Mouse (Mus musculus): Measurements from ENCODE around the gene AI464131. TPM values are rescaled to one million over a fixed set of nuclear protein-coding genes. Genes with fewer than 3 reads are reported as not detected.
A peak's percentile ranks its signal among the peaks of the same experiment; 100 is the strongest.
"Not testable (repeated sequence)": the region's sequence is repeated elsewhere in the genome, so short reads cannot be mapped to it uniquely, and the experiment has no call there.

AI464131 gene
- polyA plus RNA-seq, 3 experiments from 2014 or later: not detected

- ATAC-seq: no peak
Observed at GRCm38 (mm10) chr4:41469199-41469598, 33.7 kb downstream of the AI464131 start.

DNA sequence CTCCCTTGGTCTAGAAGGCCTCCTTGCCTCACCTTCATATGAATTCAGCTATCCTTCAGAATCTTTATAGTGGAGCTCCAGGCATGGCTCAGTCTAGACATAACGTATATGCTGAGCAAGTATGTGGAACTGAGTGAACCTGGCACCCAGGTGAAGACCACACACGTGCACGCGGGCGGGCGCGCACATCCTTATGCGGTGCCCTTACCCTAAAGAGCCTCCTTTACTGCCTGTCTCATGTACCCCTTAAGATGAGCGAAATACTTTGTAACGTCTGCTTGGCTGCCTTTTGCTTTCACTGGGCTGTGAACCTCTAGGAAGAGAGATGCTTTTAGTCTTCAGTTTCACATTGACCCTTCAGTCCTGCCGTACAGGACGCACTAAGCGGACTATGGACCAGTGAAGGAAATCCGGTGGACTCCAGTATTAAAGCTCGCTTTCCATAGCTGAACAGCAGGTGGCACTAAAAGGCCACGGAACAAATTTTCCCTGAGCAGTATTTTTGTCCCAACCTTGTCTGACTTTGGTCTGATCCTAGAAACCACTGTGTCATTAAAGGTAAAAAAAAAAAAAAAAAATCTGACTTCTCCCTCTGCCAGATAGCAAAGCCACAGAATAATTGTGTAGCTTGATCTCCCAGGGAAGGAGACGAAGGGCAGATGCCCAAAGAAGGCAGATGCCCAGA, 34.3 kb downstream of the AI464131 start:
- ATAC-seq: no peak

- ATAC-seq: no peak
Observed at GRCm38 (mm10) chr4:41465287-41465665, 37.6 kb downstream of the AI464131 start.

DNA sequence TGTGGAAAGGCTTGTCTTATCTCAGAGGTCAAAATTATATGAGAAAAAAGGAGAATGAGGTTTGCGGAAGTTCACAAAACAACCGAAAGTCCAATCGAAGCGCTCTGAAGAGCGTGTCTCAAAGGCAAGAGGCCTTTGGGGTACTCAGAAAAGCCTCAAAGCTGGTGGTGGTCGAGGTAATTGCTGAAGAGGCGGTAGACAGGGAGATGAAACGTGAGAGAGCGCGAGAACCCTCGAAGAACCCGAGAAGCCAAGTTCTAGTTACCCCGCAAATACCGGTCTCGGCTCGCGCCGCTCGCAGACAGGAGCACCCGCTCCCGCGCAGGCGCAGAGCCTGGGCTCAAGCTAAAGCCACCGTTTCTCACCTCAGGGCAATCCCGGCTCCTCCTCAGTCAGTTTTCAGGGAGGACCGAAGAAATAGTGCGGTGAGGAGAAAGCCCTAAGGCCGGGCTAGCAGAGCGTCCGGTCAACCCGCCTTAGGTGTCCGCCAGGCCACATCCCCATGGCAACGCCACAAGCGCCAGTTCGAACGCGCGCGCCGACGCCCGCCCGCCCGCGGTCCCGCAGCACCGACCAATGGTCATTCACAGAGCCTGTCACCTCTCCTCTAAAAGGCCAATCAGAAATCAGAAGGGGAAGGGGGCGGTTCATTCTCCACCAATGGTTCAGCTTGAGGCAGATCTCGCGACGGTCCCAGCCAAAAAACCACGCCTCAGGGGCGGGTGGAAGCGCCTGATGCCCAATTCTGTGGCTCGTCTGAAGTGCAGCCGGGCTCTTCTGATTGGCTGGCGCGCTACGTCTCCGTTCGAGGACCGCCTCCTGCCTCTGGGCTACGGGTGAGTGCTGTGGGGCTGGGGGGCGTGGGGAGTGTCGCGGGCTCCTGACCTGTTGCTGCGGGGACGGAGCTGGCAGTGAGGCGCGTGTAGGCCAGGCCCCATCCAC, 38.3 kb downstream of the AI464131 start, which contains the start of the genes Kif24 and Nudt2:
Gene Kif24 (minus strand): TSS at position 543 of the 942 bp plus-strand sequence.
Gene Nudt2 (plus strand): TSS at position 807 of the 942 bp plus-strand sequence.
- ATAC-seq: peak; percentile 98

DNA sequence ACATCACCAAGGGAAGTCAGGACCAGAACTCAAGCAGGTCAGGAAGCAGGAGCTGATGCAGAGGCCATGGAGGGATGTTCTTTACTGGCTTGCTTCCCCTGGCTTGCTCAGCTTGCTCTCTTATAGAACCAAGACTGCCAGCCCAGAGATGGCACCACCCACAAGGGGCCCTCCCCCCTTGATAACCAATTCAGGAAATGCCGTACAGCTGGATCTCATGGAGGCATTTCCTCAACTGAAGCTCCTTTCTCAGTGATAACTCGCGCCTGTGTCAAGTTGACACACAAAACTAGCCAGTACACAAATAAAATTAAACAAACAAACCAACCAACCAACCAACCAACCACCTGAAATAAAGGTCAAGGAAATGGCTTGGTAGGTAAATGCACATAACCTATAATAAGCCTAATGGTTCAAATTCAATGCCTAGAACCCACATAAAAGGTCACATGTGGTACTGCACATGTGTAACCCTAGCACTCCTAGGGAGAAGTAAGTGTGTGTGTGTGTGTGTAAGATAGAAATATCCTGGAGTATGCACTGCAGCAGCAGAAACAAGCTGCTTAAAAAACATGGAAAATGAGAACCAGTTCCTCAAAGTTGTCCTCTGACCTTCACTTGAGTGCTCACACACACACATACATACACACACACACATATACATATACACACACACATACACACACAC, 39.7 kb downstream of the AI464131 start:
- ATAC-seq: not testable (repeated sequence)

- ATAC-seq: no peak
Observed at GRCm38 (mm10) chr4:41460690-41461089, 42.2 kb downstream of the AI464131 start.

GRCm38 (mm10) chr4:41447595-41447994, 55.3 kb downstream of the AI464131 start:
- ATAC-seq: no peak

Other genes starting within 250 kb of the AI464131 start
- 10 to 100 TPM; 14.9 to 27.8 (median 18.4) TPM for gene Ubap2, start 227.9 kb downstream of the AI464131 start, polyA plus RNA-seq (2017; shearing (Covaris generic))
- gene Dcaf12, start 188.2 kb downstream of the AI464131 start, polyA plus RNA-seq (2017; shearing (Covaris generic)): 10 to 100 TPM; 21.6 to 32.7 (median 25.1) TPM
- 10 to 100 TPM; 24.2 to 34.2 (median 31.8) TPM for gene Ubap1, start 154.1 kb downstream of the AI464131 start, polyA plus RNA-seq (2017; shearing (Covaris generic))
- 1 to 10 TPM; 1.2 to 4.7 (median 1.5) TPM for gene Kif24, start 38.2 kb downstream of the AI464131 start, polyA plus RNA-seq (2017; shearing (Covaris generic))
- 10 to 100 TPM; 15.3 to 22.1 (median 17.8) TPM for gene Nudt2, start 37.9 kb downstream of the AI464131 start, polyA plus RNA-seq (2017; shearing (Covaris generic))
- not detected for gene 1110017D15Rik, start 14.3 kb upstream of the AI464131 start, polyA plus RNA-seq (2017; shearing (Covaris generic))
- gene Fam219a, start 66.5 kb upstream of the AI464131 start, polyA plus RNA-seq (2017; shearing (Covaris generic)): under 1 TPM; 0.17 to 0.47 (median 0.28) TPM
- not detected for gene Dnaic1, start 66.7 kb upstream of the AI464131 start, polyA plus RNA-seq (2017; shearing (Covaris generic))
- gene Enho, start 137.2 kb upstream of the AI464131 start, polyA plus RNA-seq (2017; shearing (Covaris generic)): not detected
- gene Cntfr, start 194.0 kb upstream of the AI464131 start, polyA plus RNA-seq (2017; shearing (Covaris generic)): not detected
- 10 to 100 TPM in 1 of 3 experiments, 1 to 10 TPM in 2; 4.0 to 13.8 (median 7.7) TPM for gene Il11ra1, start 196.9 kb upstream of the AI464131 start, polyA plus RNA-seq (2017; shearing (Covaris generic))
- 10 to 100 TPM; 51.3 to 65.6 (median 54.5) TPM for gene Rpp25l, start 210.5 kb upstream of the AI464131 start, polyA plus RNA-seq (2017; shearing (Covaris generic))
- 100 to 1,000 TPM in 1 of 3 experiments, 10 to 100 TPM in 2; 88.8 to 122 (median 95.5) TPM for gene Dctn3, start 220.1 kb upstream of the AI464131 start, polyA plus RNA-seq (2017; shearing (Covaris generic))
- gene Arid3c, start 228.1 kb upstream of the AI464131 start, polyA plus RNA-seq (2017; shearing (Covaris generic)): not detected